8 mouse cellular contexts compared by ENCODE assay signal in genomic region chr9:104407559-104408376, GRCm38 (mm10).
DNase-seq lines count a peak whose midpoint lies in the region; ATAC-seq and TF ChIP-seq lines count a peak whose summit lies in the region.

No protein-coding gene starts in this region.

- no peak for DNase-seq in heart, embryonic 10.5 days (ENCODE audit: low spot score)
- no peak for DNase-seq in heart, postnatal 36 days
- DNase-seq in kidney, adult 18-20 months, result peak; percentile 53
- peak; percentile 46 for DNase-seq in lung, embryonic 14.5 days
- DNase-seq in spleen, postnatal 14 days (ENCODE audit: low spot score in 2 of 2), result no peak

- 0 out of 2 replicates have a peak overlapping the region, but pooled peaks have one; percentile 22 for H3K9ac ChIP-seq in forebrain, embryonic 15.5 days (replicated peaks)
- H3K9ac ChIP-seq in lung, embryonic 14.5 days, result no peak overlapping the region
- H3K9ac ChIP-seq in neural tube, embryonic 15.5 days (replicated peaks), result no peak overlapping the region

- TF ChIP-seq CTCF in lung, embryonic 14.5 days (IDR thresholded peaks at IDR 0.05; ENCODE audit: low read depth), result no peak

- ATAC-seq in activated CD4-positive, CD25-positive, alpha-beta regulatory T cell, adult 4 months, result peak; percentile 57
- ATAC-seq in forebrain, embryonic 15.5 days (replicated peaks), result no peak
- ATAC-seq in lung, embryonic 14.5 days (ENCODE audit: insufficient read depth), result peak; percentile 64
- no peak; the same call in 1 of the 2 replicates for ATAC-seq in neural tube, embryonic 15.5 days (ENCODE audit: low FRiP score)

- no peaks in the 10 kb centered on the region for H3K36me3 ChIP-seq in heart, embryonic 10.5 days
- no peaks in the 10 kb centered on the region for H3K36me3 ChIP-seq in forebrain, embryonic 15.5 days
- no peaks in the 10 kb centered on the region for H3K36me3 ChIP-seq in lung, embryonic 14.5 days (ENCODE audit: insufficient read depth)
- no peaks in the 10 kb centered on the region for H3K36me3 ChIP-seq in neural tube, embryonic 15.5 days

- intact Hi-C loops in heart, postnatal 36 days (cut with DNase I), result no loop called here

- peak overlapping the region; percentile 50 for H3K4me2 ChIP-seq in forebrain, embryonic 15.5 days (replicated peaks)
- peak overlapping the region; percentile 57 for H3K4me2 ChIP-seq in lung, embryonic 14.5 days
- H3K4me2 ChIP-seq in neural tube, embryonic 15.5 days, result peak overlapping the region; percentile 68

- H3K4me3 ChIP-seq in heart, embryonic 10.5 days, result peak overlapping the region; percentile 60
- peak overlapping the region; percentile 27 for H3K4me3 ChIP-seq in forebrain, embryonic 15.5 days
- H3K4me3 ChIP-seq in lung, embryonic 14.5 days (ENCODE audit: low read depth, low read length), result peak overlapping the region; percentile 15; the same call in 1 of the 2 replicates
- peak overlapping the region; percentile 42 for H3K4me3 ChIP-seq in neural tube, embryonic 15.5 days (replicated peaks)

- no peaks in the 10 kb centered on the region for H3K9me3 ChIP-seq in heart, embryonic 10.5 days
- H3K9me3 ChIP-seq in forebrain, embryonic 15.5 days, result no peaks in the 10 kb centered on the region
- no peaks in the 10 kb centered on the region for H3K9me3 ChIP-seq in lung, embryonic 14.5 days (ENCODE audit: low read depth, low read length)
- H3K9me3 ChIP-seq in neural tube, embryonic 15.5 days (replicated peaks), result no peaks in the 10 kb centered on the region

- WGBS in heart, embryonic 10.5 days, result 19% methylated on average over 18 of the region's 18 CpGs
- 18% methylated on average over 18 of the region's 18 CpGs for WGBS in forebrain, embryonic 15.5 days
- WGBS in lung, embryonic 14.5 days, result 18% methylated on average over 17 of the region's 18 CpGs
- 19% methylated on average over 18 of the region's 18 CpGs for WGBS in neural tube, embryonic 15.5 days

- H3K27ac ChIP-seq in heart, embryonic 10.5 days, result peak overlapping the region; percentile 67; the same call in 1 of the 2 replicates
- H3K27ac ChIP-seq in forebrain, embryonic 15.5 days (replicated peaks), result no peak overlapping the region
- no peak overlapping the region for H3K27ac ChIP-seq in lung, embryonic 14.5 days (ENCODE audit: low read depth)
- no peak overlapping the region for H3K27ac ChIP-seq in neural tube, embryonic 15.5 days (replicated peaks)

- H3K4me1 ChIP-seq in heart, embryonic 10.5 days, result peaks cover 8% of the 10 kb centered on the region; the same call in 1 of the 2 replicates
- H3K4me1 ChIP-seq in forebrain, embryonic 15.5 days, result peaks cover 21% of the 10 kb centered on the region
- no peaks in the 10 kb centered on the region for H3K4me1 ChIP-seq in lung, embryonic 14.5 days (ENCODE audit: insufficient read depth)
- H3K4me1 ChIP-seq in neural tube, embryonic 15.5 days, result peaks cover 28% of the 10 kb centered on the region

- H3K27me3 ChIP-seq in heart, embryonic 10.5 days (ENCODE audit: insufficient read depth, poor library complexity, severe bottlenecking), result no peaks in the 10 kb centered on the region
- H3K27me3 ChIP-seq in forebrain, embryonic 15.5 days, result peaks cover 10% of the 10 kb centered on the region
- H3K27me3 ChIP-seq in lung, embryonic 14.5 days (ENCODE audit: insufficient read depth, low read length), result no peaks in the 10 kb centered on the region
- H3K27me3 ChIP-seq in neural tube, embryonic 15.5 days (replicated peaks), result 0 out of 2 replicates have a peak, but pooled peaks cover 6% of the 10 kb centered on the region

Comparison
In these comparisons a context has a peak if more than half of its experiments do, and no peak if none do; other contexts are left out.
1. DNase-seq: peak in kidney, adult 18-20 months (single experiment) and lung, embryonic 14.5 days (single experiment); none in heart, embryonic 10.5 days (single experiment), heart, postnatal 36 days (0 of 2) and spleen, postnatal 14 days (0 of 2).
2. ATAC-seq: peak in activated CD4-positive, CD25-positive, alpha-beta regulatory T cell, adult 4 months (single experiment) and lung, embryonic 14.5 days (single experiment); none in forebrain, embryonic 15.5 days (single experiment) and neural tube, embryonic 15.5 days (single experiment).
3. Peak in every context shown above with its lines, with median percentiles within 50 percentile points of each other: H3K4me3 ChIP-seq and H3K4me2 ChIP-seq.